Mouse (Mus musculus) fat pad, adult 2 months (tissue): ENCODE data around the gene Cyp46a1.

ENCODE experiments used
- DNase-seq: peaks from one replicate; pipeline ENCODE4 v3.0.0-alpha.2; 2011; ENCODE audit warnings: low read depth, low spot score; ENCODE audit errors: extremely low read depth

The Cyp46a1 gene

GRCm38 (mm10) chr12:108311741-108312290, 22.4 kb upstream of the Cyp46a1 start:
- DNase-seq: no peak

DNA sequence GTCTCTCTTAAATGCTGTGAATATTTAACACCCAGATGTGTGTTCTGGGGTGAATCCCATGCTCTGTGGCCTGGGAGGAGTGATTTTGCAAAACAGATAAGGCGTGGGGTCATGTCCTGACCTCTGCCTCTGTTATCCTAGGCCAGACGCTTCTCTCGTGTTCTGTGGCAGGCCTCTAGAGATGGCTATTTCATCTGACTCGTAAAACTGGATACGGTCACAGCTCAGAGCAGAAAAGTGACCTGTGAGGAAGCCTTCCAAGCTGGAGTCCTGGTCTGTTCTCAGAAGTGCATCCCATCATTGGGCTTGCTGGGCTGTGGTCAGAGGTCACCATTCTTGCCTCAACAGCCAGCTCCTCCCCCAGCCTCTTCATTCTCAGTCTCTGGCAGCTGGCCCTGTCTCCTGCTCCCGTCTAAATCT, 21.7 kb upstream of the Cyp46a1 start:
- DNase-seq: no peak

DNA sequence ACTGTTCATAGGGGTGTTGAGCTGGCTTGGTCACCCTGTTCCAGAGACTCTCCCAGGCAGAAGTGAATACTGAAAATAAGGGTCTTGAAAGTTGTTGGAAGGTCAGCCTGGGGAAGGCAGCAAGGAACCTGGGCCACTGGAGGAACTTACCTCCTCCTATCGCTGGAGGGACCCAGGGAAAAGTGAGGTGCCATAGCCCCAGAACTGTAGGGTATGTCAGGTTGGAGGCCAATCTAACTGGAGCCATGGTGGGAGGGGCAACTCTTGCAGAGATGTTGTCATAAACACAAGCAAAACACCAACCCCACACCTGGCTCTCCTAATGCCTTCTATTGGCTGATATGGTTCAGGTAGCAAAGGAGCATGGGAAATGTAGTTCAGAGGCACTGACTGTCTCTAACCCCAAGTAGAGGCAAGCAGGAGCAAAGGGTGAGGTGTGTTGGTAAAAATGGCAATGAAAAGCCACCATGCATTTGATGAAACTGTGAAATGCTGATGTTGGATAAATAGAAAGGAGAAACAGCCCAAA, 20.9 kb upstream of the Cyp46a1 start:
- DNase-seq: no peak

DNA sequence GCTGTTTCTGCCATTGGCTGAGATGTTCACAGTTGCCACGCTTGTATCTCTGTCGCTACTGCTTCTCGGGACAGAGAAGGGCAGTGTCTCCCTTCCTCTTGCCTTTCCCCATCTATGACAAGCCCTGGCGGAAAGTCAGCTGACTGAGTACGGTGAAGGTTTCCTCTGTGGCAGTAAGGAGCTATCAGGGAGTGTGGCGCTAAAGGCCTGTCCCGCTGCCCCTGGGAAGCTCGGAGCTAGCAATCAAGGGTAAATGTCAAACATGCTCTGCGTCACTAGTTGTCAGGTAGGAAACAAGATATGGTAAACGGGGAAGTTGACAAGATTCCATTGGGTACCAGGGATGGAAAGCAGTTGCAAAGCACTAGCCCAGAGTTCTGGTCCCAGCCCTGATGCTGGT, 18.4 kb upstream of the Cyp46a1 start:
- DNase-seq: no peak

- DNase-seq: no peak
Measured at GRCm38 (mm10) chr12:108316655-108317054, 17.5 kb upstream of the Cyp46a1 start.

DNA sequence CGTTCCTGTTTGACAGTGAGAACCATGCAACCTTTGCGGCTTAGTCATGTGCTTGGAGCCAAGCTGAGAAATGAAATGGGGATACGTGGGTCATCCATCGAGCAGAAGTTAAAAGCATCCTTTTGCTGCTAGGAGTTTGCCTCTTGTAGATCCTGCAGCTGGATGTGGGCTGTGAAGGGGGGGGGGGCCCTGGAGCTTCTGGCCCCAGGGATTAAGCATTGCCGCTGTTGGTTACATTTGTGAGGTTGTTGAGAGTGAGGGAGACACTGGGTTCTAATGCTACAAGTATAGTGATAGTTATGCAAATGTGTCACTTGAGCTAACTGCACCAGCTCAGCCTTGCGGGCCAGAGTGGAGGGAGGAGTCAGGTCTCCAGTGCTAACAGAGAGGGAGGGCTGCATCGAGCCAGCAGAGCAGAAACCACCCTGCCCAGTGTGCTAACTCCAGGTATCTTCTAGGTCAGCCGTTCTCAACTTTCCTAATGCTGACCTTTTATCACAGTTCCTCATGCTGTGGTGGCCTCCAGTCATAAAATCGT, 16.9 kb upstream of the Cyp46a1 start:
- no peak for DNase-seq

DNA sequence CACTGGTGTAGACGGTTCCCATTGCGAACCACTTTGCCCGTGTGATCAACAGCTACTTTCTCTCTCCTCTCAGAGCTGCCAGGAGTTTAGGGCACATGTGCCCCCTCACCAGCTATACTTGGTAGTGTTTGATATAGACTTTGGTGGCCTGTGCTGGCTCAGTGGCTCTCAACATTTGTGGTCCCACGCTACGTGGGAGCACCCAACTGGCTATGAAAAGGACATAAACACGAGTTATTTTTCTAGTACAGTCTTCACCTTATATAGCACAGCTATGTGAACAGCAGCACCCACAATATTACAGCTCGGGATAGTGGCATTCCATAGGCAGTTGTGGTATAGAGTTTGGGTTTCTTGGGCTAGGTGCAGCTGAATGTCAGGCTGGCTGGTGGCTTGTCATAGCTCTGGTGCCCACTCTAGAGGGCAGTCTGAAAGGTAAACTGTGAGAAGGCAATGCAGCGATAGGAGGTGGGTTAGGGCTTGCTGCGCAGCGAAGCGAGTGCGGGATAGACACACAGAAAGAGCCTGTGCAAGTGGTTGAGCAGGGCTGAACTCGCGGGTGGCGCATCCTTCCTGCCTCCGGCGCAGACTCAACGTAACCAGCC, 16.3 kb upstream of the Cyp46a1 start:
- DNase-seq: no peak

- no peak for DNase-seq
Measured at GRCm38 (mm10) chr12:108318499-108318898, 15.7 kb upstream of the Cyp46a1 start.

- no peak for DNase-seq
Measured at GRCm38 (mm10) chr12:108320096-108320495, 14.1 kb upstream of the Cyp46a1 start.

DNA sequence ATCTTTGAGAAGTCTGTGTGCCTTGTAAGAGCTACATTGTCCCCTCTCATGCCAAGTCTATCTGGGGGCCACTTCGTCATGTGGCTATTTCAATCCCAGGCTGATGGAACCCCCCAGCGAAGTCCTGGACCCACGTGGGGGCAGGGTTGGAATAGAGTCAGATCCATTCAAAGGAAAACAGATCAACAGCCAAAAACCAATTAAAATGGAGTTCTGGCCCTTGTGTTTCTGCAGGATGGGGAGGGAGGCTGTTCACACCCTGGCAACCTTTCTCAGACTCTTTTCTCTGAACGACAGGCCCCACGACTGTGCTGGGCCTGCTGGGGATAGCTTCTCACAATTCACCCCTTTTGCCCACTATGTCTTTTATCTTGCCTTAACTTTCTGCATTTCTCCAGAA, 7.8 kb upstream of the Cyp46a1 start:
- DNase-seq: no peak

GRCm38 (mm10) chr12:108327889-108328491, 6.2 kb upstream of the Cyp46a1 start:
- DNase-seq: no peak

DNA sequence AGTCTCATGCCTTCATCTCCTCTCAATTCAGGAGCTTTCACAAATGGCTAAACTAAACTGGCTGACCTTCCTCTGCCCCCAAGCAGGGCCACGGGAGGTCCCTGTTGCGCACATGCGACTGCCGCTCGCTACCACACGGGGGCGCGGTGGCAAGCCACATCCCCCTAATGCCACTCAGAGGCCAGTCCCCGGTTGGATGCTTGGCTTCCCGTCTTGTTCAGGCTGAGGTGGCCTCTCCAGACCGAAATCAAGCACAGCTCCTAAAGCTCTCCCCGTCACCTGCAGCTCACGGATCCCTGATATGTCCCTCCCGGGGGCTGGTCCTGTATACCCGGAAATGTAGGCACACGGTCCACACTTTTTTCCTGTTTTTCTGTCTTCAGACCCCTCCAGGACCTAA, 1.1 kb upstream of the Cyp46a1 start:
- DNase-seq: no peak

DNA sequence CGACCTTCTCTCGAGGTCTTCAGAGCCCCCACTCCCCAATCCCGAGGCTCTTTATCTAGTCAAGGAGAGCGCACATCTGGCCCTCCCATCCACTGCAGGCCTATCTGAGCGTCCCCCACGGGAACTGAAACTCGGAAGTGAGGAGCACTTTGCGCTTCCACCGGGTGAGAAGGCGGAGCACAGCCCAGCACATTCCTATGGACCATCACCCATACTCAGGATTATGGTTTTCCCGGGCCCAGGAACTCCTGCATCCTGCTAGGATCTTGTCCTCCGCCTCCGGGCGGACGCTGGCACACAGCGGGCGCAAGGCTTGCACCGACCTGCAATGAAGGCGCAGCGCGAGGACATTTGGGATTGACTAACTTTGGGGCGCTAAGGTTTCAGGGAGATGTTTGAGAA, 699 bp upstream of the Cyp46a1 start:
- no peak for DNase-seq

- DNase-seq: no peak
Measured at GRCm38 (mm10) chr12:108334529-108334928, 348 bp downstream of the Cyp46a1 start.

DNA sequence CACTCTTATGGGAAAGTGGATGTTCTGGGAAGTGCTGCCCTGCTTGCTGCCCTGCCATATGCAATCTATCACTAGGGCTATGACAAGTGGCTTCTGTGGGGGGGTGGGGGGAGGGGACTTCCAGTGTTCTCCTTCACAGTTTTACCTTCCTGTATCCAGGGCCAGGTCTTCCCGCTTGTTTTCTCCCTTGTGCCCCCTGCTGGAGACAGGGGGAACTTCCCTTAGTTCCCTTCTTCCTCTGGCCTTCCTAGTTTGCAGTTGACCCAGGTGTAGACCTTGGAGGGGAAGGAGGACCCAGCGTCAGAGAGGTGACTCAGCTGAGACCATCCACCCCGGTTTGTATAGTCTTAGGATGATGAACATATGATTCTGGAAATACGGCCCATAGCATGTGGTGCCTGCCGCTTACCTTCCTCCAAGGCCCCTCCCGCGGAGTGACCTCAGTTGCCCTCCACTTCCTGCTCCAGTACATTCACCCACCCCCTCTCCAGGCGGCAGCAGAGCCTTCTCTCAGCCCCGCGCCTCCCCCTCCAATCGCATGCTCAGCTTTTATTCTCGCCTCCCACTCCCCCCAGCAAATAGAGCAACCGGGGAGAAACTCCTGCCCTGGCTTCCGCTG, 4.5 kb downstream of the Cyp46a1 start:
- no peak for DNase-seq

GRCm38 (mm10) chr12:108348151-108348550, 14.0 kb downstream of the Cyp46a1 start:
- no peak for DNase-seq

GRCm38 (mm10) chr12:108349026-108349425, 14.8 kb downstream of the Cyp46a1 start:
- DNase-seq: no peak

- no peak for DNase-seq
Measured at GRCm38 (mm10) chr12:108350931-108351330, 16.8 kb downstream of the Cyp46a1 start.

- DNase-seq: no peak
Measured at GRCm38 (mm10) chr12:108352371-108353136, 18.4 kb downstream of the Cyp46a1 start.

GRCm38 (mm10) chr12:108354284-108354683, 20.1 kb downstream of the Cyp46a1 start:
- DNase-seq: no peak

DNA sequence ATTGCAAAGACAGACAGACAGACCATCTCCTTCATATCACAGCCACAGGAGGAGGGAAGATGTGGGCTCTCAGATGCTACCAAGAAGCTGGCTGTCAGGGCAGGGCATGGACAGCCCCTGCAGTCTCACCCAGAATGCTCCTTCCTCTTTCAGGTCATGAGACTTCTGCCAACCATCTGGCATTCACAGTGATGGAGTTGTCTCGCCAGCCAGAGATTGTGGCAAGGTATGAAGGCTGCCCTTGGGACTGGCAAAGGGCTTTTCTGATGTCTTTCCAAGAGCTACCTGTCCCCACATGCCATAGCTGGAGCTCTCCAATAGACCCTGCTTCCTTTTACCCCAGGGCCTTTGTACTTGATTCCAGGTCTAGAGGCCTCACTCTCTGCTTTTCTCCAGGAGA, 21.1 kb downstream of the Cyp46a1 start:
- DNase-seq: peak; percentile 80
